Mouse (Mus musculus) ES-Bruce4 (cell line): ENCODE measurements around the gene C1s2. TPM values are rescaled to one million over a fixed set of nuclear protein-coding genes. Genes with fewer than 3 reads are reported as not detected.
"Not testable (repeated sequence)": the region's sequence is repeated elsewhere in the genome, so short reads cannot be mapped to it uniquely, and the experiment has no call there.

Source experiments
- H3K27ac ChIP-seq: 2 replicates; pipeline ENCODE4 v1.5.1; 2012; ENCODE audit warnings: low read length, inconsistent platforms; ENCODE audit not compliant: insufficient read depth
- H3K27me3 ChIP-seq: 2 replicates; pipeline ENCODE4 v1.6.1; 2012; ENCODE audit warnings: mild to moderate bottlenecking, low read length, inconsistent platforms; ENCODE audit not compliant: control insufficient read depth, poor library complexity, insufficient read depth, severe bottlenecking
- H3K36me3 ChIP-seq: 2 replicates; pipeline ENCODE4 v1.6.1; 2012; ENCODE audit warnings: inconsistent platforms, mild to moderate bottlenecking, low read length, moderate library complexity; ENCODE audit not compliant: control insufficient read depth, poor library complexity, insufficient read depth, severe bottlenecking
- H3K4me1 ChIP-seq: one replicate; pipeline ENCODE4 v1.8.1; 2011; ENCODE audit warnings: low read length; ENCODE audit not compliant: control insufficient read depth, insufficient read depth
- H3K4me3 ChIP-seq: 2 replicates; pipeline ENCODE4 v1.5.1; 2011; ENCODE audit warnings: low read depth, mild to moderate bottlenecking, low read length
- H3K9ac ChIP-seq: 2 replicates; pipeline ENCODE4 v1.6.1; 2012; ENCODE audit warnings: low read depth, mild to moderate bottlenecking, inconsistent platforms; ENCODE audit not compliant: poor library complexity, severe bottlenecking
- H3K9me3 ChIP-seq: replicated peaks from 2 replicates; pipeline ENCODE4 v1.6.1; 2012; ENCODE audit warnings: mild to moderate bottlenecking, low read length, inconsistent platforms; ENCODE audit not compliant: control insufficient read depth, poor library complexity, insufficient read depth, severe bottlenecking
- CTCF ChIP-seq: IDR thresholded peaks from one replicate; pipeline ENCODE4 v1.8.1; 2011; ENCODE audit warnings: low read depth, low read length
- EP300 ChIP-seq: IDR thresholded peaks from 2 replicates; pipeline ENCODE4 v1.6.1; 2011; ENCODE audit warnings: low read depth, low read length; ENCODE audit not compliant: insufficient read depth
- POLR2A ChIP-seq: IDR thresholded peaks from one replicate; pipeline ENCODE4 v1.8.1; 2011; ENCODE audit warnings: low read length; ENCODE audit not compliant: insufficient read depth
- polyA plus RNA-seq: library from polyadenylated mRNA; stranded (reverse); fragments of >200 nt; gene quantifications from 2 replicates; pipeline ENCODE4 v1.2.4, GENCODE M21; 2011; ENCODE audit warnings: low read depth; ENCODE audit not compliant: missing spikeins, insufficient read depth, insufficient read length

The C1s2 gene
- polyA plus RNA-seq, 1 experiment = 0.49 TPM

DNA sequence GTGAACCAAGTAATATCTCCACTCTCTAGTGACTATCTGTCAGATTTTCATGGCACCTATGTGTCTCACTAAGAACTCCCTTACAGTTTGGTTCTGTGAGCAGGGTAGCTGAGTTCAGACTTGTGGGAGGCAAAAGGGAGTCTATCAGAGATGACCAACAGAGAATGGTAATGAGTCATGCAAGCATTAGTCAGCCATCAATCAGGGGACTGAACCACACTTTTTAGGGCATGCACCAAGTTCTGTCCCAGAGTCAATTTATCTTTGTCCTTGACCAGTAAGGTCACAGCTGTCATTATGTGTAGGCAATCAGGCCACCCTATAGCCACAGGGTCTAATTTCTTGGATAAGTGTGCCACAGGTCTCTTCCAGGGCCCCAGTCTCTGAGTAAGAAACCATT lies 47.1 kb downstream of the C1s2 start:
- Histone ChIP-seq H3K27me3 (no peaks in the 10 kb centered on the region), H3K4me3 (no peak overlapping the region), H3K4me1 (no peaks in the 10 kb centered on the region), H3K27ac (no peak overlapping the region), H3K9me3 (peaks cover 6% of the 10 kb centered on the region; the same call in 1 of the 2 replicates), H3K9ac (no peak overlapping the region), H3K36me3 (no peaks in the 10 kb centered on the region)
- no peak for TF ChIP-seq CTCF
- no peak for TF ChIP-seq EP300
- no peak for TF ChIP-seq POLR2A

DNA sequence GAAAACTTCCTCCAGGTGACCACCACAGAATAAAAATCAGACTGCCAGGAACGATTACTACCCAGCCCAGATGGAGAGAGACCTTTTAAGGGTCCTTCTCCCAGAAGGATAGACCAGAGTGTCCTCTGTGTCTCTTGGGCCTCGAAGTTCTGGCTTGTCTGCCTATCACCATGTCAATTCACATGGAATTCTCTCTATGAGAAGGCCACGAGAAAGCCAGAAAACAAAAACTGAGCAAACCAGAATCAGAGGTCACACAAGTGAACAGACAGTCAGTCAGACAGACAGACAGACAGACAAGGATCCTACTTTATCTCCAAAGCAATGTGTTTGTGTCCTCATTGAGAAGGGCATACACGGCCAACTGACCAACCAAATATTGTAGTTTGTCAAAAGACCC lies 49.6 kb downstream of the C1s2 start:
- H3K9ac ChIP-seq = no peak overlapping the region
- H3K9me3 ChIP-seq = no peaks in the 10 kb centered on the region
- TF ChIP-seq CTCF = no peak
- TF ChIP-seq POLR2A = no peak
- TF ChIP-seq EP300 = no peak
- H3K4me3 ChIP-seq = no peak overlapping the region
- no peaks in the 10 kb centered on the region for H3K36me3 ChIP-seq
- no peaks in the 10 kb centered on the region for H3K27me3 ChIP-seq
- no peaks in the 10 kb centered on the region for H3K4me1 ChIP-seq
- no peak overlapping the region for H3K27ac ChIP-seq

DNA sequence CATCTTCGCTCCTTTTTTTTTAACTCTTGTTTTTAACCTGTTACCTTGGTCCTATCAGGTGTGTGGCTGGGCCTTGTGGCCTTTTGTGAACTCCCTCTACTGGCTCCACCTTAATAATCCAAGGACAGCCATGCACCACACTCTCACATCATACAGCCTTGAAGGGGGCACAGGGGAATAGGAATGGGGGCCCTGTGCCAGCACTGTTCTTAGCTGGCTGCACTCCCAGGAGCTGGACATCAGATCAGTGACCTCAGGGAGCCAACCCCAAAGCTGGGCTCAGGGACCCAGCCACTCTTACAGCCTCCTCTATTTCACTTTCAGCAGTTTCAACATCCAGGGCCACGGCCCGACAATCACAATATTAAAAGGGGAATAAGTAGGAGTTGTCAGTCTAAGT lies 50.1 kb downstream of the C1s2 start:
- no peaks in the 10 kb centered on the region for H3K27me3 ChIP-seq
- TF ChIP-seq EP300 (no peak), CTCF (no peak), POLR2A (no peak)
- H3K9ac ChIP-seq = no peak overlapping the region
- H3K27ac ChIP-seq = no peak overlapping the region
- no peaks in the 10 kb centered on the region for H3K36me3 ChIP-seq
- H3K9me3 ChIP-seq = no peaks in the 10 kb centered on the region
- no peak overlapping the region for H3K4me3 ChIP-seq
- no peaks in the 10 kb centered on the region for H3K4me1 ChIP-seq

DNA sequence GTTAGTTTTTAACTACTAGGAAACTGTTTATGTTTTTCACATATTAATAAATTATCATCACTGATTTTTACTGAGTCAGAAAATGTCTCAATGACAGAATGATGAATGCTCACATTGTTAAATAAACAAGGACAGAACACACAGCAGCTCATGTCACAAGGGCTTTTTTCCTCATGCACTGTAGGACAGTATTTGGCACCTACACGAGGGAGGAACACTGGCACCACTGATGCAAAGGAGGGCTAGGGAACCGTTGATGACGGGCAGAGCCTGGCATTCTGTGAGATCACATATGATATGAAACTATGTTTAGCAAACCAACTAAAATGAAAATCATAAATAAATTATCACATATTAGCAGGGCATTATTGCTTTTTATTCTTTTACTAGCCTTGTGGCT lies 51.0 kb downstream of the C1s2 start:
- H3K36me3 ChIP-seq = no peaks in the 10 kb centered on the region
- H3K9ac ChIP-seq = no peak overlapping the region
- TF ChIP-seq POLR2A = no peak
- no peak for TF ChIP-seq EP300
- no peak for TF ChIP-seq CTCF
- no peaks in the 10 kb centered on the region for H3K4me1 ChIP-seq
- H3K4me3 ChIP-seq = no peak overlapping the region
- no peaks in the 10 kb centered on the region for H3K9me3 ChIP-seq
- H3K27ac ChIP-seq = no peak overlapping the region
- H3K27me3 ChIP-seq = no peaks in the 10 kb centered on the region

DNA sequence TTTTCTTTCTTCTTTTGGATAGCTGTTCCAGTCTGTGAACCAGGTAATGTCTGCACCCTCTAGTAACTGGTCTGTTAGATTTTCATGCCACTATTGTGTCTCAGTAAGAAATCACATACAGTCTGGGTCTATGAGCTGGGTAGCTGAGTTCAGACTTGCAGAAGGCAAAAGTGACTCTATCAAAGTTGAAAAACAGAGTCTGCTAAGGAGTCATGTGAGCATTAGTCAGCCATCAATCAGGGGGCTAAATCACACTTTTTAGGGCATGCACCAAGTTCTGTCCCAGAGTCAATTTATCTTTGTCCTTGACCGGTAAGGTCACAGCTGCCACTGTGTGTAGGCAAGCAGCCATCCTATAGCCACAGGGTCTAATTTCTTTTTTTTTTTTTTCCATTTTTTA lies 53.7 kb downstream of the C1s2 start:
- Histone ChIP-seq H3K27ac (no peak overlapping the region), H3K9me3 (no peaks in the 10 kb centered on the region), H3K9ac (no peak overlapping the region), H3K4me3 (no peak overlapping the region), H3K36me3 (no peaks in the 10 kb centered on the region), H3K27me3 (no peaks in the 10 kb centered on the region), H3K4me1 (no peaks in the 10 kb centered on the region)
- TF ChIP-seq POLR2A (no peak), EP300 (no peak), CTCF (no peak)

DNA sequence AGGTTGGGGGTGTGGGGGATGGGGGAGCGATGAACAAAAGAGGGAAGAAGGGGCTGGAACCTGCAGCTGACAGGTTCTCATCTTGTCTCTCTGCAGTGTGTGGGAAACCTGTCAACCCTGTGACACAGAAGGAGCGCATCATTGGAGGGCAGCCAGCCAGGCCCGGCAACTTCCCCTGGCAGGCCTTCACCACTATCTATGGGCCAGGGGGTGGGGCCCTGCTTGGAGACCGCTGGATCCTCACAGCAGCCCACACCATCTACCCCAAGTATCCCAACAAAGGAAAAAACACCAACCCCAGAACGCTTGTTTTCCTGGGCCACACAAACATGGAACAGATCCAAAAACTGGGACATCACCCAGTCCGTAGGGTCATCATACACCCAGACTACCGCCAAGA lies 55.7 kb downstream of the C1s2 start:
- not testable (repeated sequence) for H3K27ac ChIP-seq, H3K27me3 ChIP-seq, H3K9ac ChIP-seq, H3K9me3 ChIP-seq, H3K36me3 ChIP-seq, H3K4me3 ChIP-seq, H3K4me1 ChIP-seq

DNA sequence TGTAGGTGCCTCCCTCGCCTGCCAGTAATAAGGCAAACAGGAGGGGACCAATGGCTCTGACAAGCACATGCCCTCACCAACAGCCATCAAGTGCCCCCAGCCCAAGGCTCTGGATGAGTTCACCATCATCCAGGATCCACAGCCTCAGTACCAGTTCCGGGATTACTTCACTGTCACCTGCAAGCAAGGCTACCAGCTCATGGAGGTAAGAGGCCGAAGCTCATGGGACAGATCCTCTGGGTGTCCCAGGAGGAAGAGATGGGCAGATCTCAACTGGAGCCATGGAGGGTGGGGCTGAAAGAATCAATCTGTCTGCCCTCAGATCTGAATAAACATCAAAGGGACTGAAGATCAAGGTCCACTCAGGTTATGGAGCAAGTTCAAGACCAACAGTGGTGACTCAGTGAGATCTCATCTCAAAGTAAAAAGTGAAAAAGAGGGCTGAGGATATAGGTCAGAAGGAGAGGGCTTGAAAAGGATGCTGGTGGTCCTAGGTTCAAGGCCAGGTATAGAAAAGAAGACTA lies 60.7 kb downstream of the C1s2 start:
- H3K27me3 ChIP-seq, H3K9me3 ChIP-seq, H3K36me3 ChIP-seq, H3K4me1 ChIP-seq, H3K4me3 ChIP-seq, H3K9ac ChIP-seq, H3K27ac ChIP-seq: not testable (repeated sequence)

Other genes with a start within 250 kb of the C1s2 start
- 31.0 and 31.4 TPM in 2 replicates for gene Pex5, start 221.0 kb downstream of the C1s2 start, polyA plus RNA-seq
- gene Clstn3, start 171.3 kb downstream of the C1s2 start, polyA plus RNA-seq = 17.1 and 25.6 TPM in 2 replicates
- 0.79 and 1.3 TPM in 2 replicates for gene C1rl, start 143.0 kb downstream of the C1s2 start, polyA plus RNA-seq
- gene C1ra, start 123.7 kb downstream of the C1s2 start, polyA plus RNA-seq = 0.27 TPM in 1 of 2 replicates, not detected in the other
- gene C1s1, start 93.7 kb downstream of the C1s2 start, polyA plus RNA-seq = 3.4 and 3.9 TPM in 2 replicates
- not detected in 2 replicates for gene C1rb, start 65.8 kb downstream of the C1s2 start, polyA plus RNA-seq
- gene Lpcat3, start 26.9 kb upstream of the C1s2 start, polyA plus RNA-seq = 69.3 and 73.8 TPM in 2 replicates
- gene Emg1, start 76.1 kb upstream of the C1s2 start, polyA plus RNA-seq = 118 TPM in 2 replicates
- 329 and 331 TPM in 2 replicates for gene Phb2, start 76.3 kb upstream of the C1s2 start, polyA plus RNA-seq
- gene Ptpn6, start 102.6 kb upstream of the C1s2 start, polyA plus RNA-seq = 15.4 and 32.3 TPM in 2 replicates
- gene Grcc10, start 105.3 kb upstream of the C1s2 start, polyA plus RNA-seq = 93.5 and 105 TPM in 2 replicates
- 0.59 TPM in 1 of 2 replicates, not detected in the other for gene Gm45234, start 119.9 kb upstream of the C1s2 start, polyA plus RNA-seq
- gene Atn1, start 120.4 kb upstream of the C1s2 start, polyA plus RNA-seq = 32.0 and 35.2 TPM in 2 replicates
- 7.4 and 8.3 TPM in 2 replicates for gene Eno2, start 133.6 kb upstream of the C1s2 start, polyA plus RNA-seq
- 0.84 TPM in 1 of 2 replicates, not detected in the other for gene Lrrc23, start 143.6 kb upstream of the C1s2 start, polyA plus RNA-seq
- 4.6 and 5.4 TPM in 2 replicates for gene Spsb2, start 172.6 kb upstream of the C1s2 start, polyA plus RNA-seq
- gene Tpi1, start 178.2 kb upstream of the C1s2 start, polyA plus RNA-seq = 377 and 389 TPM in 2 replicates
- gene Usp5, start 193.4 kb upstream of the C1s2 start, polyA plus RNA-seq = 80.9 and 85.2 TPM in 2 replicates
- 162 and 187 TPM in 2 replicates for gene Cdca3, start 193.5 kb upstream of the C1s2 start, polyA plus RNA-seq
- gene Gnb3, start 204.2 kb upstream of the C1s2 start, polyA plus RNA-seq = not detected in 2 replicates
- gene P3h3, start 221.7 kb upstream of the C1s2 start, polyA plus RNA-seq = 3.1 and 3.6 TPM in 2 replicates
- 2.4 and 3.2 TPM in 2 replicates for gene Gpr162, start 227.9 kb upstream of the C1s2 start, polyA plus RNA-seq